Mouse (Mus musculus) lung, adult 2 months (tissue): ENCODE results near the gene Zfp867. TPM values are rescaled to one million over a fixed set of nuclear protein-coding genes. Genes with fewer than 3 reads are reported as not detected.
A peak's percentile ranks its signal among the peaks of the same experiment; 100 is the strongest.

Experiments used
- DNase-seq: peaks from one replicate; pipeline ENCODE4 v3.0.0; 2022
- H3K4me1 ChIP-seq: fragments of 200-500 bp; 2 replicates; pipeline ENCODE4 v1.6.1; 2011; ENCODE audit warnings: low read length; ENCODE audit not compliant: control insufficient read depth, insufficient read depth
- H3K4me3 ChIP-seq: fragments of 200-500 bp; replicated peaks from 2 replicates; pipeline ENCODE3; 2011; ENCODE audit warnings: low read depth, mild to moderate bottlenecking, control low read depth, low read length; ENCODE audit errors: extremely low read depth
- CTCF ChIP-seq: fragments of 200-500 bp; IDR thresholded peaks from 2 replicates; pipeline ENCODE4 v1.5.1; 2011; ENCODE audit warnings: mild to moderate bottlenecking, low read length, control low read depth; ENCODE audit not compliant: insufficient read depth
- POLR2A ChIP-seq: fragments of 200-500 bp; IDR thresholded peaks from 2 replicates; pipeline ENCODE4 v1.6.1; 2011; ENCODE audit warnings: low read depth, mild to moderate bottlenecking, control low read depth, low read length, borderline replicate concordance; ENCODE audit errors: extremely low read depth
- WGBS: fragments of 180-500 bp; shearing (Covaris S2); methylation state at CpG from one replicate; pipeline ENCODE4 v1.1.7; 2018; 5-methylcytosine and 5-hydroxymethylcytosine counted together
- polyA plus RNA-seq: library from polyadenylated mRNA; depleted of rRNA; stranded (reverse); fragments of >200 nt; gene quantifications from 2 replicates; pipeline ENCODE4 v1.2.3, GENCODE M21; 2012

The Zfp867 gene
- polyA plus RNA-seq, 1 experiment = 0.97 TPM

DNA sequence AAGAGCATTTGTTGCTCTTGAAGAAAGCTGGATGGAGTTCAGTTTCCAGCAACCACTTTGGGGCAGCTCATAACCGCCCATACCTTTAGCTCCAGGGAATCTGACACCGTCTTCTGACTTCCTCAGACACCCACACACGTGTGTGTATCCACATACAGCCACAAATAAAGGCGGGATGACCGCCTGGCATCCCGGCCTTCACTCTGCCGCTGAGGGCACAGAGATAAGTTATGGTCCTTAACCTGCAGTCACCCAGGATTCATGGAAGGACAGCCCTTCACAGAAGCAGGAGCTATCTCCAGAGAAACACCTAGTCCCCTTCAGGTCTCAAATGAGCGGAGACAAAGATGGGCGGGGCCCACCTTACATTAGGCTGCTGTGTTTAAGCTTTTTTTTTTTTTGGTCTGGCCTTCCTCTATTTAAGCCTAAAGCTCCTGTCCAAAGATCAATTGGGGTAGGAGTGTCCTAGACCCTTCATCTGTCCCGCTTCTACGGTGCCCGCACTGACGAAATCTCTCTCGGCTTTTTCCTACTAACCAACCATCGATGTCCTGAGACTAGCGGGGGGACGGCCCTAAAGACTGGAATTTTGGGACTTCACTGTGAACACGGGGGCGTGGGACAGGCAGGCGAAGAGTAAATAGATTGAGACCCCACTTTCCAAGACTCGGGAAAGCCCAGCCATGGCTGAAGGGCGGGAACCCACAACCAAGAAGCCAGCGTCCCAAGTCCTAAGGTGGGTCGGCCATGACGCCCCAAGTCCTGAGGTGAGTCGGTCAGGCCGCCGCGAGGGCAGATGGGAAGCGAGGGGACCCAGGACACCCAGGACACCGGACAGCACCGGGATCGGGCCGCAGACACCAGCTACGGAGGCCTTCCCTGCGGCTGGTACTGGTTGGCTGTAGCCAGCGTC, 605 bp downstream of the Zfp867 start:
- Histone ChIP-seq H3K4me3 (peak overlapping the region; percentile 77), H3K4me1 (0 out of 2 replicates have a peak, but pooled peaks cover 2% of the 10 kb centered on the region)
- no peak for TF ChIP-seq CTCF
- TF ChIP-seq POLR2A = no peak
- WGBS = 4% methylated on average over 37 of the region's 37 CpGs
- no peak for DNase-seq

DNA sequence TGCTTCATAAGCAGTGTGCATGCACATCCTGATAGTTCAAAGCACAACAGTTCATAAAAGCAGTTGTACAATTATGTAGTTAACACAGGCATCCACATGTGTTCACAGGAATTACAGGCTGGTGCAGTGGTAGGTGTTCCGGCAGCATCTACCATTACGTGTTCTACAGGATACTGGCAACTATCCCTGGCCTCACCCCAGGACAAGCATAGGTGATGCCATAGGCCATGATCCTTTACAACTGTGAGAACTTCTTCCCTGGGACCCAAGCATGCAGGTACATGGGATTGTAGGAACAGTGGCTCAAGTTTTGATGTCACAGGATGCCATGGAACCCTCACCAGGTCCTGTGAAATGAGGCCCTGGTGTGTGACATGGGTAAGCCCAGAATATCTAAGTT, 11.8 kb downstream of the Zfp867 start:
- TF ChIP-seq CTCF (no peak), POLR2A (no peak)
- DNase-seq = no peak
- WGBS = 95% methylated on average over 2 of the region's 2 CpGs
- Histone ChIP-seq H3K4me3 (no peak overlapping the region), H3K4me1 (peaks cover 7% of the 10 kb centered on the region)

DNA sequence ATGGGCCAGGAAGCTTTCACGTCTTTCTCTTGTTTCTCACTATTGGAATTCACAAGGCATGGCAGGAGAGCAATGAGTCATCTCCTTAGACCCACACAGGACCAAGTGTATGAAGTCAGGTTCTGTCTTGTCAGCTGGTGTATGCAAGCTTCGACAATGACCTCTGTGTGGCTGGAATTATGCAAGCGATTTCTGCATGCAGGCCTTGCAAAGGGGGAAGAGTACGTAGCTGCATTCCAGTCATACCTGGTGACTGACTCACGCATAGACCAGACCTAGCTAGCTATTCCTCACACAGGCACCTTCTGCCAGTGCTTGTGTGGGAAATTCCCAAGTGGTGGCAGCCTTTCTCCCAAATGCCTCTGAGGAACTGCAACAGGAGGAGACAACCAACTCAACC, 13.3 kb downstream of the Zfp867 start:
- no peak for TF ChIP-seq POLR2A
- no peak for TF ChIP-seq CTCF
- H3K4me3 ChIP-seq = no peak overlapping the region
- H3K4me1 ChIP-seq = peaks cover 7% of the 10 kb centered on the region
- 36% methylated on average over 5 of the region's 5 CpGs for WGBS
- peak; percentile 73 for DNase-seq

DNA sequence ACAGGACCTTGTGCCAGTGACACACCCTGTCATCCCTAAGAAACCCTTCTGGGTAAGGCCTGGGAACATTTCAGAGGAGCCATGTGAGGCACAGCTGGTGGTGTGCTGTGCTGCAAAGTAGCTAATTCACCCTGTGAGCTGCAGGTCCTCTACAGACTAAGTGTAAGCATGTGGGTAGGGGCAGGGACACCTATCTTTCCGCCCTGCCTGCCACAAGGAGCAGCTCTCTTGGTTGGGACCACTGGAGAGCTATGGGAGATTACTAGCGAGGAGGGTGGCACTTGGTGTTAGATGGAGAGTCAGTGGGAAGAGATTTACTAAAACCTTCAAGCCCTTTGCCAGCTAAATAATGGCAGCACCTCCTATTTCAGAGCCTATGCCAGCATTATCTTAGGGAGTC, 15.4 kb downstream of the Zfp867 start:
- 87% methylated on average over 2 of the region's 2 CpGs for WGBS
- Histone ChIP-seq H3K4me3 (no peak overlapping the region), H3K4me1 (peaks cover 7% of the 10 kb centered on the region)
- no peak for DNase-seq
- TF ChIP-seq CTCF (no peak), POLR2A (no peak)

DNA sequence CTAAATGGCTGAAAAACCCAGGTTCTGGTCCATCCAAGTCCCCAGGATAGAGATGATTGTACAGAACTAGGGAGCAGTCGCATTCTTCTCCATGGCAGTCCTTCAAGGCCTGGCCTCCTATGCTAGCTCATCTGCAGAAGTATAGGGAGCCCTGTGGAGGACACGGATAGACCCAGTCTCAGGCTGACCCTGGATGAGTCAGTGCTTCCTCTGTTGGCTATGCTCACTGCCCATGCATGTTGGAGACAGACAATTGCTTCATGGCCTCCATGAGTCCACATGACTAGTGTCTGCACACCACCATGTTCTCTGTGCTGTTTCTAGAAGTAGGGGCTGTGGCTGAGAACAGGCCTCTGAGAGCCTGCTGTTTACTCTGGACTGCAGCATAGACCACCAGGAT, 15.9 kb downstream of the Zfp867 start:
- TF ChIP-seq POLR2A = no peak
- TF ChIP-seq CTCF = no peak
- WGBS = 78% methylated on average over 2 of the region's 2 CpGs
- H3K4me1 ChIP-seq = peaks cover 7% of the 10 kb centered on the region
- DNase-seq = no peak
- H3K4me3 ChIP-seq = no peak overlapping the region

DNA sequence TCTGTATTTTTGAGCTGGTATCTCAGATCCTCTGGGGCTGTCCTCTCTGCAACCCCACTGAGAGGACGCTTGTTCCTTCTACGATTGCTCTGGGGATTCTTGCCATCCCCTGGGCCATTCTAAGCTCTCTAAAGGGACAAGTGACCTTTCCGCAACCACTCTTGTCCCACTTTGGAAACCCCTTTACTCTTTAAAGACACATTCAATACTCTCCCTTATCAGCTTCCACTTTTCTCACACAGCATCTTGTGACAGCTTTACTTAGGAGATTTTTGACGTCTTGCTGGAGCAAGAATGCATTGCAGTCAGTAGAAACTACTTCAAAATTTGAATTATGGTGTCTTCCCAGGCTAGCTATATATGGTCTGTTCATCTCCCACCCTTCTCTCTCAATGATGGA, 21.2 kb downstream of the Zfp867 start, which contains the start of gene Snap47:
Gene Snap47, minus strand, starts transcription at position 101 of the 400 bp plus-strand sequence.
- Histone ChIP-seq H3K4me3 (peak within 1 kb of the TSS; percentile 96), H3K4me1 (peaks cover 6% of the 10 kb centered on the region)
- TF ChIP-seq POLR2A (no peak), CTCF (no peak)
- 75% methylated on average over 4 of the region's 4 CpGs for WGBS
- no peak for DNase-seq

DNA sequence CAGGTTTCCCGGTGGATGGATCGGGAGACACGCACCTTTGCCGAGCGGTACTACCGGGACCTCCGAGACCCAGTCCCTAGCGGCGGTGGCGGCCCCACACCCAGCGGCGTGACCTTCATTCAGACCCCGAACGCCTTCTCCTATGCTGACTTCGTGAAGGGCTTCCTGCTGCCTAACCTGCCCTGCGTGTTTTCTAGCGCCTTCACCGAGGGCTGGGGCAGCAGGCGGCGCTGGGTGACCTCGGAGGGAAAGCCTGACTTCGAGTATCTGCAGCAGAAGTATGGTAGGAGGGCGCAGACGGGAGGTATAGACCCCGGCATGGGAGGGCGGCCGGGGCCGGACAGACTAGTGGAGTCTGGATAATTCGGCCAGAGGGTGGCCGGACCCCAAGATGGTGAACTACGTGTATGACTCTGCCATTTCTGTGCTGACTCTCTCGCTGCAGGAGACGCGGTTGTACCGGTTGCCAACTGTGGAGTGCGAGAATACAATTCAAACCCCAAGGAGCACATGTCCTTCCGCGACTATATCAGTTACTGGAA, 22.0 kb downstream of the Zfp867 start:
- peaks cover 6% of the 10 kb centered on the region for H3K4me1 ChIP-seq
- WGBS = 2% methylated on average over 38 of the region's 38 CpGs
- DNase-seq = no peak
- TF ChIP-seq POLR2A (no peak), CTCF (no peak)
- H3K4me3 ChIP-seq = peak overlapping the region; percentile 96

DNA sequence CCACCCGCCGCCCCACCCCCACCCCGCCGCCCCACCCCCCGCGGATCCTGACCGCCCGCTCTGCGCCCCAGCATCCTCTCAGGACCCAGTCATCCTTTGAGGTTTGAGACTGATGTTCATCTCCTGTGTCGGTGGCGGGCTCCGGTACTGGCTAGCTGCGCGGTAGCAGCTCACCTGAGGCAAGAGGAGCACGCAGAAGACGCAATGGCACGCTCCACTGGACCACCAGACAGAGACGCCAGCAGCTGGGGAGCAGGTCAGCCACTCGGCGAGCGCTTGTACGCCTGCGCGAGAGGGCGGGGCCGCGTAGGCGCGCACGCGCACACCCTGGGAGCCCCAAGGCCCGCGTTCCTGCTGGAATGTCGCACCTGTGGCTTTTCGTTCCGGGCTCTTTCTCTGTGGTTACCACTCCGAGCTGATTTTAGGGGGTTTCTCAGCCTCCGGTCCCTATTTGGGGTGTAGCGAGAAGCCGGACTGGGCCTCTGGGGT, 22.5 kb downstream of the Zfp867 start, which contains the start of gene Jmjd4:
Gene Jmjd4, plus strand, starts transcription at position 305 of the 489 bp plus-strand sequence.
- under 1% methylated on average over 31 of the region's 40 CpGs for WGBS
- TF ChIP-seq POLR2A (peak; percentile 83; the same call in 1 of the 2 replicates), CTCF (no peak)
- DNase-seq = peak; percentile 93
- H3K4me1 ChIP-seq = peaks cover 6% of the 10 kb centered on the region
- peak within 1 kb of the TSS; percentile 96 for H3K4me3 ChIP-seq

DNA sequence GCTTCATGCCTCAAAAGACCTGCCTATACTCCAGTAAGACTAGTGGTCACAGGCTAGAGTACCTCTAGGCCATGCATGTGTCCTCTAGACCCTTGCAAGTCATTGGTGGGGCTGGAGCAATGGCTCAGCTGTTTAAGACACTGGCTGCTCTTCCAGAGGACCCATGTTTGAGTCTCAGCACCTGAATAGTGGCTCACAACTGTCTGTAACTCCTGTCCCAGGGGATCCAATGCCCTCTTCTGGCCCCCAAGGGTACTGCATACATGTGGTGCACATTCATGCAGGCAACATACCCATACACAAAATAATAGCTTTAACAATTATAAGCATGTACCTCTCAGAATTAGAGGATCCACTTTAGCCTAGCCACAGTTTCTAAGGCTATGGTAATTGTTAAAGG, 29.2 kb downstream of the Zfp867 start:
- no peak for TF ChIP-seq POLR2A
- TF ChIP-seq CTCF = no peak
- Histone ChIP-seq H3K4me3 (no peak overlapping the region), H3K4me1 (no peaks in the 10 kb centered on the region)
- DNase-seq = no peak
